Mouse (Mus musculus): ENCODE measurements at regions not wholly inside any gene's neighbourhood (a gene's known extent, or its start where the extent isn't known, plus 50 kb on each side); places are given as distances from the start of the nearest gene placed in this dataset.

DNA sequence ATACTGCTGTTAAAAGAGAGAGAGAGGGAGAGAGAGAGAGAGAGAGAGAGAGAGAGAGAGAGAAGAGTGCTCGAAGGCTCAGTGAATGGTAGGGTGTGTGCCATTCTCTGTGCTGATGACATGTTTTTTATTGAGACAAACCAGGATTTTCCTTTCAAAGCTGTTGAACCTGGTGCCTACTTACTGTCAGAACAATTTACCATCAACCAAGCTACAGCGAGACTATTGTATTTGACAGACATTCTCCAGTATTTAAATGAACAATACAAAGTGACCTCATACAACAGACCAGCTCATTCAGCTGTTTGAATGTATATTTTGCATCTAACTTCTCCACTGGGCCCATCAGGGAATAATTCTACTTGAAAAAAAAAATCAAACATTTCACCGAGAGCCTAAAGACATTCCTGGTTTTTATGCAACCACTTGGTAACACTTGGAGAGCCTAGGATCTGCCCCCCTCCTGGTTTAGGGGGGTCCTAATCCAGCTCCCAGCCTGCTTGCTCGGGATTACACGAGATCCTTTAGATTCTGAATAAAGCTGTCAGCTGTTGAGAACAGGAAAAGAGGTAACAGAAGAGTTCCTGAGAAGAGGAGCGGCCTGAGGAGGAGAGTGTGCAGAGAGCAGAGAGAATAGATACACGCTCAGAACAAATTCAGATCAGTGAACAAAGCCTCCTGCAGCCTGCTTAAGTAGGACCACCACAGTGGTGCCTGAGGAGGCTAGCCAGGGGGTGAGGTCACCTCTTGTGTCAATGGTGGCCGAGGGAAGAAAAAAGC, 117.3 kb downstream of the Anapc10 start:
- H3K9me3 ChIP-seq: no peaks in the 10 kb centered on the region
- peak; percentile 93 for ATAC-seq (ENCODE audit: low FRiP score, low read depth)
- no peaks in the 10 kb centered on the region for H3K36me3 ChIP-seq
- H3K4me2 ChIP-seq (replicated peaks): peak overlapping the region; percentile 49
- H3K9ac ChIP-seq (replicated peaks): peak overlapping the region; percentile 11; the same call in 1 of the 2 replicates
- peak overlapping the region; percentile 19 for H3K4me3 ChIP-seq
- H3K27ac ChIP-seq (replicated peaks): peak overlapping the region; percentile 39; the same call in 1 of the 2 replicates
- peaks cover 11% of the 10 kb centered on the region for H3K4me1 ChIP-seq
- 10% methylated on average over 8 of the region's 8 CpGs for WGBS
- peaks cover 61% of the 10 kb centered on the region for H3K27me3 ChIP-seq

- 8% methylated on average over 11 of the region's 11 CpGs for WGBS
- Histone ChIP-seq H3K4me1 (peaks cover 11% of the 10 kb centered on the region), H3K4me3 (peak overlapping the region; percentile 19), H3K9me3 (no peaks in the 10 kb centered on the region), H3K4me2 (replicated peaks) (peak overlapping the region; percentile 49), H3K27me3 (peaks cover 63% of the 10 kb centered on the region), H3K9ac (replicated peaks) (peak overlapping the region; percentile 11; the same call in 1 of the 2 replicates), H3K36me3 (no peaks in the 10 kb centered on the region), H3K27ac (replicated peaks) (peak overlapping the region; percentile 39; the same call in 1 of the 2 replicates)
- no peak for ATAC-seq (ENCODE audit: low FRiP score, low read depth)
Observed at GRCm38 (mm10) chr8:79829543-79829890, 117.9 kb downstream of the Anapc10 start.

DNA sequence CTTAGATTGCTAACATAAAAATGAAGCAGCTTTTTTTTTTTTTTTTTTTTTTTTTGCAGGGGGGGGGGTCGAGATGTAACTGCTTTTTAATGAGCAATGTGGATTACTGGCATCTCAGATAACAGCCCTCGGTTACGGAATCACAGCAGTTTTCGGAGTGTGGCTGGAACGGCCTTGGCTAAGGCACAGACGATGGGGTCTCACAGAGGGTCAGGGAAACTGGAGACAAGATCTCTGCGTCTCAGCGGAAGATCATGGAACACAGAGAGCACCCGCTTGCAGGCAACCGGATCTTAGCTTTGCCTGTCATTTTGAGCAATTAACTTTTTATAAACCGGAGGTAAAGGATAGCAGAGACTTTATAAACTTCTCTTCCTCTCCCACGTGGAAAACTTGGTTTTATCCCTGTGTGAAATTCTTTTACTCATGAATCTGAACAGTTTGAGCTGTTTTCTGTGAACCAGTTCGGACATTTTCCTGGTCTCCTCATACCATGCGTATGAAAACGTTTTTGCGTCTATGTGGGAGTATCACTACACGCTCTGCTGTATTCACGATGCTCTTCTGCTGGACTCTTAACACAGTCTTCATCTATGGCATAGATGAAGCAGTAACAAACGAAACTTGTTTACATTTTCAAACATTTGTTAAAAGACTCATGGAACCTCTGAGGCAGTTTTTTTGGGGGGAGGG, 118.5 kb downstream of the Anapc10 start:
- Histone ChIP-seq H3K9ac (replicated peaks) (no peak overlapping the region), H3K27ac (replicated peaks) (no peak overlapping the region), H3K36me3 (no peaks in the 10 kb centered on the region), H3K4me1 (peaks cover 11% of the 10 kb centered on the region), H3K4me3 (no peak overlapping the region), H3K9me3 (no peaks in the 10 kb centered on the region), H3K4me2 (replicated peaks) (peak overlapping the region; percentile 49), H3K27me3 (peaks cover 63% of the 10 kb centered on the region)
- WGBS: 55% methylated on average over 19 of the region's 19 CpGs
- ATAC-seq (ENCODE audit: low FRiP score, low read depth): no peak

GRCm38 (mm10) chr8:79838961-79839360, 127.3 kb downstream of the Anapc10 start:
- no peak overlapping the region for H3K4me2 ChIP-seq (replicated peaks)
- peaks cover 13% of the 10 kb centered on the region for H3K27me3 ChIP-seq
- H3K36me3 ChIP-seq: no peaks in the 10 kb centered on the region
- 79% methylated on average over 1 of the region's 1 CpGs for WGBS
- no peaks in the 10 kb centered on the region for H3K9me3 ChIP-seq
- no peak for ATAC-seq (ENCODE audit: low FRiP score, low read depth)
- no peak overlapping the region for H3K4me3 ChIP-seq
- no peak overlapping the region for H3K27ac ChIP-seq (replicated peaks)
- H3K4me1 ChIP-seq: no peaks in the 10 kb centered on the region
- no peak overlapping the region for H3K9ac ChIP-seq (replicated peaks)

DNA sequence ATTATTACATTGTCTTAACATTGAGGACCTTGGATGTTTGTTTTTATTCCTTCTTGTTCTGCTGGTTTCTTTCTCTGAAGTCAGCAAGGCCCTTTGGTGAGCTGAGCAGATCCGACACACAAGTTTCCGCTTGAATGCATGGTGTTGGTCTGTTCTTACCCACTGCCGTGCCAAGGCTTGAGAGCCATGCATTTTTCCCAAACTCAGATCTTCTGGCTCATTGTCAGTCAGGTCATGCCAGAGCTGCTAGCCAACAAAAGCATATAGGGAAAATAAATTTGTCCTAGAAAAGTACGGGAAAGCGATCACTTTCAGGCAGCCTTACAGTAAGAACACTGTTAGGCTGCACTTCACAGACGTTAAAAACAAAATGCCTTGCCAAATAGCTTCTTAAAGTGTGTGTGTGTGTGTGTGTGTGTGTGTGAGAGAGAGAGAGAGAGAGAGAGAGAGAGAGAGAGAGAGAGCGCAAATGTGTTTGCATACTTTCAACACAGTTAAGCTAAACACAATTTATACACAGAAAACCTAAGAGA, 138.4 kb downstream of the Anapc10 start:
- Histone ChIP-seq H3K4me1 (no peaks in the 10 kb centered on the region), H3K27me3 (no peaks in the 10 kb centered on the region), H3K4me2 (replicated peaks) (no peak overlapping the region), H3K4me3 (no peak overlapping the region), H3K9me3 (no peaks in the 10 kb centered on the region), H3K36me3 (no peaks in the 10 kb centered on the region), H3K9ac (replicated peaks) (no peak overlapping the region), H3K27ac (replicated peaks) (no peak overlapping the region)
- WGBS: 72% methylated on average over 7 of the region's 7 CpGs
- ATAC-seq (ENCODE audit: low FRiP score, low read depth): no peak

GRCm38 (mm10) chr8:79850519-79850918, 138.9 kb downstream of the Anapc10 start:
- Histone ChIP-seq H3K9ac (replicated peaks) (no peak overlapping the region), H3K27ac (replicated peaks) (no peak overlapping the region), H3K36me3 (no peaks in the 10 kb centered on the region), H3K4me1 (no peaks in the 10 kb centered on the region), H3K4me3 (no peak overlapping the region), H3K27me3 (no peaks in the 10 kb centered on the region), H3K4me2 (replicated peaks) (no peak overlapping the region), H3K9me3 (no peaks in the 10 kb centered on the region)
- WGBS: 78% methylated on average over 6 of the region's 6 CpGs
- no peak for ATAC-seq (ENCODE audit: low FRiP score, low read depth)

DNA sequence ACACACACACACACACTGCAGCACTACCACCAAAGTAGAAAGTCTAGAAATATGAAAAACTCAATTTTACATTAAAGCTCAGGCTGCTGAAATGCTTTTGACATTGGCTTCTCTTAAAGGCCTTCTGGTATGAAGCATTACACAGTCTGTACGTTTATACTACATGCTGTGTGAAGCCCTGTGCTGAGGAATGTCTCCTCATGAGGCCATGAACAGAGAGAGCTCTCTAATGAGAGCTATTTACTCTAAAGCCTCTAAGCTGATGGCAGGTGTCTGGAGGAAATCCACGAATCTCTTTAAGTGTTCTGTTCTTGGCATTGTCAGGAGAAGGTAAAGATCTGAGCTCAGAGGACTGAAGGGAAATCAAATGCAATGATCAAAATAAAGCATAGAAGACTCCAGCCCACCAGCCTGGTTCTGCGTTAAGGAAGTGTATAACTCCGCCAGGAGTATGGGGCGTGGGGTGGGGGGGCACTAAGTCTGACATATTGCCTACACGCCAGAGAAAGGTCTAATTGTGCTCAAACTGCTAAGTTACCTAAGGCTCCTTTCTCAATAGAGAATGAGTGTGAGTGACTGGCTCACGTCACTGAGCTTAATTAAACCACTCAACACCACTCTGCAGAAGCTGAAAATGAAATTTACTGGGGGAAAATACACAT, 160.9 kb downstream of the Anapc10 start:
- Histone ChIP-seq H3K4me3 (no peak overlapping the region), H3K9ac (replicated peaks) (no peak overlapping the region), H3K27ac (replicated peaks) (no peak overlapping the region), H3K4me1 (no peaks in the 10 kb centered on the region), H3K36me3 (no peaks in the 10 kb centered on the region), H3K9me3 (no peaks in the 10 kb centered on the region), H3K4me2 (replicated peaks) (no peak overlapping the region), H3K27me3 (no peaks in the 10 kb centered on the region)
- no peak for ATAC-seq (ENCODE audit: low FRiP score, low read depth)
- 74% methylated on average over 7 of the region's 7 CpGs for WGBS

DNA sequence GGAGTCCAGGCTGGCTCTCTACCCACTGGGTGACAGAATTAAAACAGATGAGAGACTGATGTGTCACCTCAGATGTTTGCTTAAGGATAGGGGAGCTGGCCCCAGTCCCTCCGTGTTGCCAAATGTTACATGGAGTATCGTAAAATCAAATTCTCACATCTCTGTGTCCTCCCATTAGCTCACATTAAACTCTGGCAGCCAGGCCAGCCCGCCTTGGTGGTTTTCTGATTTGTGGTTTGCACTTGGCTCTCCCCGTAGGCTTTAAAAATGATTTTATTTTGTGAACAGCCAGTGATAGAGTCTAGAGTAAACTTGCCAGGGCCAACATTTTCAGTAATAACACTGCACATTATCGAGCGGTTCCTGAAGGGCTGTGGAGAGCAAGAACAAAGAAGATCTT, 149.8 kb downstream of the Hhip start:
- 74% methylated on average over 6 of the region's 6 CpGs for WGBS
- Histone ChIP-seq H3K27ac (replicated peaks) (no peak overlapping the region), H3K27me3 (no peaks in the 10 kb centered on the region), H3K9ac (replicated peaks) (no peak overlapping the region), H3K9me3 (no peaks in the 10 kb centered on the region), H3K4me3 (no peak overlapping the region), H3K4me2 (replicated peaks) (no peak overlapping the region), H3K4me1 (no peaks in the 10 kb centered on the region), H3K36me3 (no peaks in the 10 kb centered on the region)
- ATAC-seq (ENCODE audit: low FRiP score, low read depth): no peak

Data from midbrain, embryonic 12.5 days (tissue).